Mouse (Mus musculus) liver, adult (tissue): Measurements from ENCODE around the gene Gm3238.
"Not testable (repeated sequence)": the region's sequence is repeated elsewhere in the genome, so short reads cannot be mapped to it uniquely, and the experiment has no call there.

Experiments used
- GATA4 ChIP-seq: IDR thresholded peaks from 2 replicates; pipeline ENCODE4 v1.6.1; 2014; ENCODE audit warnings: mild to moderate bottlenecking, low read length; ENCODE audit not compliant: insufficient replicate concordance

Gene Gm3238

DNA sequence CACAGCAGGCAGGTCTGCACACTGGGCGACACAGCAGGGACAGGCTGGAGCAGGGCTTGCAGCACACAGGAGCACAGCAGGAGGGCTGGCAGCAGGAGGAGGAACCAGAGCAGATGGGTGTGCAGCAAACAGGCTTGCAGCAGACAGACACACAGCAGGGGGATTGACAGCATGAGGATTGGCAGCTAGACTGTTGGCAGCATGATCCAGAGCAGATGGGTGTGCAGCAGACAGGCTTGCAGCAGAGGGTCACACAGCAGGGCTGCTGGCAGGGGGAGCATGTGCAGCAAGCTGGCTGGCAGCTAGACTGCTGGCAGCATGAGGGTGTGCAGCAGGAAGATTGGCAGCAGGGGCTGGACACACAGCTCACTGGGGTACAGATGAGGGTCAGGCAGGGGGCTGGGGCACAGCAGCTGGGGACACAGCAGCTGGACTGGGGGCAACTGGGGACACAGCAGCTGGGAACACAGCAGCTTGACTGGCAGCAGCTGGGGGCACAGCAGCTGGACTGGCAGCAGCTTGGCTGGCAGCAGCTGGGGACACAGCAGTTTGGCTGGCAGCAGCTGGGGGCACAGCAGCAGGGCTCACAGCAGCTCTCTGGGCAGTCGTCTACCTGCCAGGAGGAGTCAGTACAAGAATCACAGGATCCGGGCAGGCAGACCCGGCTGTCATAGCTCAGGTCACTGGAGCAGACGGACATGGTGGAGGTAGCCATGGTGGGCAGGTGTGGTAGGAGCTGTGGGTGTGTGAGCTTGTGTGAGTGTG is 29.0 kb downstream of the Gm3238 start, which contains the start of gene Gm18596:
Gene Gm18596, minus strand, starts transcription at position 715 of the 765 bp plus-strand sequence.
- TF ChIP-seq GATA4: not testable (repeated sequence)

DNA sequence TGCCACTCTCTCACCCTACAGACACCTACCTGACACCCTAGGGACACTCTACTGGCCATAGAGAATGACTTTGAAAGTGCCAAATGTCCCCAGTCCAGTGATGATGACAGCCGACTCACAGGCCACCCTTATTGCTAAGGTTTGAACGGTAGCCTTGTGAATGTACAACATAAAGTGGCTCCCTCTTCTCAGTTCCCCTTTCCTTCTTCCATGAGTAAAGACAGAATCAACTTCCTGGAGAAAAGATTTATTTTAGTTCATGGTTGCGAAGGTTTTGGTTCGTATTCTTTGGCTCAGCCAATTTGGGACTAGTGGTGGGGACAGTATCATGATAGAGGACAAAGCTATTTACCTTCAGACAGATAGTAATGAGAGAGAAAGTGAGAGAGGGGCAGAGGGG is 32.2 kb downstream of the Gm3238 start:
- TF ChIP-seq GATA4: no peak

DNA sequence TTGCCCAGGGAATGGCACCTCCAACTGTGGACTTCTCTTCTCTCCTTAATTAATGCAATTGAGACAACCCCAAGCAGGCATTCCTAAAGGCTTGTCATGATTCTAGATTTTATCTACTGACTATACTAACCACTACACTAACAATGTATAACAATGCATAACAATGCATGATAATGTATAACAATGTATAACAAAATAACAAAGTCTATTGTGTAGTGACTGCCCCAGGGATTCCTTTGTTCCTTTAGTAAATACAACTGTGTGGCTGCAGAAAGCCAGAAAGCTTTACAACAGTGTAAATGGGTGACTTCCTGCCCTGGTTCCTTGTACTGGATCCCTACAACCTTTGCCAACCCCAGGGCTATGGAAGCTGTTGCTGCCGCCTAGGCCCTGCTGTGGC is 35.2 kb downstream of the Gm3238 start:
- no peak for TF ChIP-seq GATA4

DNA sequence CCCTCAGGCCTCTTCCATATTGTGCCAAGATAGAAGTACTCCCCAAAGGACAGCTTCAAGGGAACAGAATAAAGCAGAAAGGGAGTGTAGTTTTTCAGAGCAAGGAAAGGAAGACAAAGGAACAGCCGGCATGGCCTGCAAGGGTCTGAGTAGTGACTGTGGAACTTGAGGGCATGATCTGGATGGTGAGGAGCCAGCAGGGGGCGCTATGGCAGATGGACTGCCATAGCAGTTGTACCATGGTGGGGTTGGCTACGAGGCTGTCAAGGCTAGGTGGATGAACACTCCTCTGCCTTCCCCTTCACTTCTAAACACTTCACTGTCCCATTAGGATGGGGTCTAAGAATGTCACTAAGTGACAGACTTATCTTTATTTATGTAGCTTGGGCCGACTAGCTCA is 41.9 kb downstream of the Gm3238 start:
- TF ChIP-seq GATA4: no peak

DNA sequence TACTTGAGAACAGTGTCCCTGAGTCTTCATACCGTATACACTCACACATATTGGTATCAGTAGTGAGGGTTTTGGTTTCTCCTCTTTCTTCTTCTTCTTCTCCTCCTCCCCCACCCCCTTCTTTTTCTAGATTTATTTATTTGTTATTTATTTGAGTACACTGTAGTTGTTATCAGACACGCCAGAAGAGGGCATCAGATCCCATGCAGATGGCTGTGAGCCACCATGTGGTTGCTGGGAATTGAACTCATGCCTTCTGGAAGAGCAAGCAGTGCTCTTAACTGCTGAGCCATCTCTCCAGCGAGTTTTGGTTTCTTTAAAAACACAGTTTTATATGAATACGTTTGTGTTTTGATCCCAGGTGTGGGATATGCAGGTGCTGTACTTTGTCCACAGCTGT is 42.8 kb downstream of the Gm3238 start:
- TF ChIP-seq GATA4: no peak

DNA sequence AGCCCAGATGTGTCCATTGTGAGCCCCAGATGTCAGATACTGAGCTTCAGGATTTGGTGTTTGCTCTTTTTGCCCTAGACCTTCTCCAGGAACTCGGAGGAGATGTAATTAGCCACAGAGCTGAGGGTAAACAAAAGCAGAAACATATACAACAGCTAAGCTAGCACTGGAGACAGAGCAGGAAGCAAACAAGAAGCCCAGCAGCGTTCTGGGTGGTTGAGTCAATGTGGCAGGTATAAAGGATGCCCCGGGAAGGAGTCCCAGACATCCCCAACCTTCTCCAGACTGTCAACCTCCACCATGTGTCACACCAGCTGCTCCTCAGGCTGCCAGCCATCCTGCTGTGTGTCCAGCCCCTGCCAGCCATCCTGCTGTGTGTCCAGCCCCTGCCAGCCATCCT is 44.9 kb downstream of the Gm3238 start, which contains the start of gene Gm10100:
Gene Gm10100, plus strand, starts transcription at position 301 of the 400 bp plus-strand sequence.
- TF ChIP-seq GATA4: no peak

DNA sequence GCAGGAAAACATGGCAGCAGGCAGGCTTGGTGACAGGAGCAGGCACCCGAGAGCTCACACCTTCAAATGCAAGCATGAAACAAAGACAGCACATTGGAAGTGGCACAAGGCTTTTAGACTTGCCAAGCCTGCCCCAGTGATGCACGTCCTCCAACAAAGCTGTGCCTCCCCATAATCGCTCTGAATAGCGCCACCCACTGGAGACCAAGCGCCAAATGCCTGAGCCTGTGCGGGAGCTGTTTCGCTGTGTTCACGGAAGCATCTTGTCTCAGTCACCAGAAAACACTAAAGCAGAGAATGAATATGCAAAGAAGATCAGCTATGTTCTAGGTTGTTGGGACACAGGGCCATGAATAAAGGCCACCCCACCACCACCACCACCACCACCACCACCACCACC is 46.3 kb downstream of the Gm3238 start:
- no peak for TF ChIP-seq GATA4
